Mouse (Mus musculus) ovary, postnatal 10 days (tissue): ENCODE results near the gene Morn3.

Experiments used
- DNase-seq: peaks from one replicate; pipeline ENCODE4 v3.0.0; 2022; ENCODE audit warnings: low spot score

The Morn3 gene

DNA sequence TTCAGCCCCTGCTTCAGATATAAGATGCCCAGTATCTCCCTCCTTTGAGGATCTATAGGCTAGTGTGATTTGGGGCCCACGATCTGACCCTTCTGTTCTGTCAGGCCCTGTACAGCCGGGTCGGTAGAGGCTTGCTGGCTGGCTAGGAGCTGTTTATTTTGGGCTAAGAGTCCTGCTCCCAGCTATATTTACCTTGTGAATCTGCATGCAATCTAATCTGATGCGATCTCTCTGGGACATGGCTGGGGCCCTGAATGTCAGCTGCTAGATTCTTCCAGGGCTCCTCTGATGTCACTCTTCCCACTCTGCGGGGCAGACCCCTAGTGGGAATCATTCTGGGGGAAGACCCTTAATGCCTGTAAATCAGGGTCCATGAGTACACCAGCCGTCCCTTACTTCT lies 22.5 kb downstream of the Morn3 start:
- DNase-seq, result no peak

DNA sequence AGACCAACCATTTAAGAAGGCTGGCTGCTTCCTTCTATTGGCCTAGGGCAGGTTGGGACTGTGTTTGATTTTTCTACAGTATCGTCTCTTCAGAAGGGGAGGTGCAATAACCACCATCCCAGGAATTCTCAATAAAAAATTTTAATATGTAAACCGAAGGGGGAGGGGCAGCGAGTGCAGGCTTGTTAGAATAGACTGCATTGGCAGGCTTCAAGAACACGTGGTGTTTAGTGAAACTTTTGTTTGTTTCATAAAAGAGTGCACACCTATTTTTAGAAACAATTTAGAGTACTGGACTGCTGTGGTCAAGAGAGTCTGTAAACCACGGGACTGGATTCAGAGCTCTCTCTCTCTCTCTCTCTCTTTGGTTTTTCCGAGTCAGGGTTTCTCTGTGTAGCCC lies 23.8 kb downstream of the Morn3 start:
- no peak for DNase-seq

DNA sequence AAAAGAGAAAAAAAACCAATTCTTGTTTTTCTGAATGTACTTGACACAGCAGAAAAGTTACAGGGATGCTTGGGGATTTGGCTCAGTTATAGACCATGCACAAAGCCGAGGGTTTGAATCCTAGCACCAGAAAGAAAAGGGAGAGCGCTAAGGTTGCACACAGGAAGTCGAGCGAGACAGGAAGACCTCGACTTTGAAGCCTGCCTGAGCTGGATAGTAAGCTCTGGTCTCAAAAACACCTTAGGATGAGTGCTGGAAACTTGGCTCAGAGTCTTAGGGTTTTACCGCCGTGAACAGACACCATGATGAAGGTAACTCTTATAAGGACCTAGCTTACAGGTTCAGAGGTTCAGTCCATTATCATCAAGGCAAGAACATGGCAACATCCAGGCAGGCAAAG lies 25.4 kb downstream of the Morn3 start:
- DNase-seq, result no peak

DNA sequence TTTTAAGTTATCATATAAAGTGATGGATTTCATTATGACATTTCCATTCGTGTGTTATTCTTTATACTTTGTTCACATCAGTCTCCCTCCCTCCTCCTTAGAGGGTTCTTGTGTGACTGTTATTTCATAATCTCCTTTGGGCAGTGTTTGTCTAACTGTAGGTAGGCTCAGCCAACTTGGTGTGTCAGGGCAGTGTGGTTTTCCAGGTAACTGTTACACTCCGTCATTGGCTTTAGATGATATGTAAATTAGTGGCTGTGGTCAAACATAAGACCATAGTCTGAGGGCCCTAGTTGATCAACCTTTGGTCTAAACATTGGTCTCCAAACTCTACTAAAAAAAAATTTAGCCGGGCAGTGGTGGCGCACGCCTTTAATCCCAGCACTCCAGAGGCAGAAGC lies 26.4 kb downstream of the Morn3 start:
- DNase-seq, result no peak

DNA sequence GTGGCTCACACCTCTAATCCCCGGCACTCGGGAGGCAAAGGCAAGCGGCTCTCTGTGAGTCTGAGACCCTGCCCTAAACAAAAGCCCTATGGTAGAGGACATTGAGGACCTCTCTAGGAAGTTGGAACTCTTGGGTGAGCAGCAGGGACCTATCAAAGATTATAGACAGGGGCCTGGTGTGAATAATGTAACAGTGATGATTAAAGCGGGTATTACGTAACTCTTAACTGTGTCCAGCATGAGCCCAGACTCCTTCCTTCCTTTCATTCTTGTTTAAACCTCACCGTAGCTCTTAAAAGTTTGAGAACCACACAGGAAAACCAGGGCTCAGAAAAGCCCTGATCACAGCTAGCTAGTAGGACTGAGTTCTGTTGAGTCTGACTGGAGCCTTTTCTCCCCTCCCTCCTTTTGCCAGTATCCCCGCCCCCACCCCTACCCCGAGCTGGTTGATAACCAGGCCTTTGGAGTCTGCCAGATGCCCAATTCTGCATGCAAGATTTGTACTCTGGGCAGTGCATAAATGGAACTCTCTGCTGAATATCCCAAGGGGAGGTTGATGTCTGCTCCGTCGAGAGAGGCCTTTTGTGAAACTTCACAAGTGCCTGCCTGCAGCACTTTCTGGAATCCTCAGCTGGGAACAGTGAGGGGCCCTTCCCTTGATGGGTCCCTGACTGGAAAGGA lies 27.3 kb downstream of the Morn3 start:
- no peak for DNase-seq

DNA sequence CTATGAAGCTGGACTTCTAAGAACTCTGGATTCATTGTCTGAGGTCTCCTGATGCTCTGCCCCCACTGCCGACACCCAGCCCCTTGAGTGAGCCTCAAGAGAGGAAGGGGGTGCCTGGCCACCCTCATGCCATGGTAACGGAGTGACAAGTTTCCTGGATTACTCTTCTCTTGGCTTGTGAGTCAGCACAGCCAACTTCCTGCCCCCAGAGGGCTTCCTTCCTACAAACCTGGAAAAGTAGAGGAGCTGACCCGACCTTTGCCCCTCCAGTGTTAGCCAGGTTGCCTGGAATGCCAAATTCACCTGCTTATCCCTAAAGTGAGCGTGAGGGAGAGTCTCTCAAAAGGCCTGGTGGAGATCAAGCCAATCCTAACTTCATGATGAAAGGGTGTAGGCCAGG lies 29.3 kb downstream of the Morn3 start:
- DNase-seq, result no peak

DNA sequence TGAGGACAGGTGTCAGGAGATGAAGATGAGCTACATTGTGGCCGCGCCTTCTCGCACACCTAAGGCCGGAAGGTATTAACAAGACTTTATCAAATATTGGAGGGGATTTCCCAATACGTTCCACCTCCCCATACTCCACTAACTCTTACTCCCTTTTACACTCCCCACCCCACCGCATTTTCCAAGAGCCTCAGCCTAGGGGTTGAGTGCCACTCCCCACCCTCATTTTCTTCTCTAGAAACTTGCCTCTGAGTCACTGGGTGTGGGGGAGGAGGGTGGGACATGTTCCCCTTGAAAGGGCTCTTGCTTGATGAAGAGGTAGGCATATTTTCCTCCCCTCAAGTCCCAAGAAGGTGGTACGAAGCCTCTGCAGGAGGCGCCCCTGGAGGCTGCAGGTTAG lies 30.9 kb downstream of the Morn3 start:
- no peak for DNase-seq

DNA sequence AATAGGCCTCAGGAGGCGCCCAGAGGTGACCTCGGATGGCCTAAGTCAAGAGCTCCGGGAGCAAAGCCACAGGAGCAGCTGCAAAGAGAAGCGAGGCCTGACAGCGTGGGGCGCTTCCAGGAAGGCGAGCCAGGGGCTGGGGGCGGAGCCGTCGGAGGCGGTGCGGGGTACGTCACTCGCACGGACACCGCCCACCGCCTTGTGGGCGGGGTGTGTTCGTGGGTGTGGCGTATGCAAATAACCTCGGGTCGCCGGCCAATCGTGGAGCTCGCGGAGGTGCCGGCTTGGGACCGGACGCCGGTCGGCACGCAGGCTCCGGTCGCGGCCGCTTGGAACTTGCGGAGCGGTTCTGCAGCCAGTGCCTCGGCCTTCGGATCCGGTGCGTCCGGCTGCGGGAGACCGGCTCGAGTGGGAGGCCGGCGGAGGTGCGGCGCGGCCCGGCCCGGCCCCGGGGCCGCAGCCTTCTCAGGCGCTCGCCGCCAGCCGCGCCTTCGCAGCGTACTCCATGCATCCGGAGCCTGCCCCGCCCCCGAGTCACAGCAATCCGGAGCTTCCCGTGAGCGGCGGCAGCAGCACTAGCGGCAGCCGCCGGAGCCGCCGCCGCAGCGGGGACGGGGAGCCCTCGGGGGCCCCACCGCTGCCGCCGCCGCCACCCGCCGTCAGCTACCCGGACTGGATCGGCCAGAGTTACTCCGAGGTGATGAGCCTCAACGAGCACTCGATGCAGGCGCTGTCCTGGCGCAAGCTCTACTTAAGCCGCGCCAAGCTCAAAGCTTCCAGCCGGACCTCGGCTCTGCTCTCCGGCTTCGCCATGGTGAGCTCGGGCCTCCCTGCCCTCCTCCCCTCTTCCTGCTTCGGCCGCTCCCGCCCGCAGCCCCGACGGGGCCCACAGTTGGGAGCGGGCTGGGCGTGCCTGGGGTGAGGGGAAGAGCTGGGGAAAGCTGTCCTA lies 31.8 kb downstream of the Morn3 start, which contains the start of gene Orai1:
Gene Orai1, plus strand, starts transcription at position 322 of the 949 bp plus-strand sequence.
- DNase-seq, result peak; percentile 84

DNA sequence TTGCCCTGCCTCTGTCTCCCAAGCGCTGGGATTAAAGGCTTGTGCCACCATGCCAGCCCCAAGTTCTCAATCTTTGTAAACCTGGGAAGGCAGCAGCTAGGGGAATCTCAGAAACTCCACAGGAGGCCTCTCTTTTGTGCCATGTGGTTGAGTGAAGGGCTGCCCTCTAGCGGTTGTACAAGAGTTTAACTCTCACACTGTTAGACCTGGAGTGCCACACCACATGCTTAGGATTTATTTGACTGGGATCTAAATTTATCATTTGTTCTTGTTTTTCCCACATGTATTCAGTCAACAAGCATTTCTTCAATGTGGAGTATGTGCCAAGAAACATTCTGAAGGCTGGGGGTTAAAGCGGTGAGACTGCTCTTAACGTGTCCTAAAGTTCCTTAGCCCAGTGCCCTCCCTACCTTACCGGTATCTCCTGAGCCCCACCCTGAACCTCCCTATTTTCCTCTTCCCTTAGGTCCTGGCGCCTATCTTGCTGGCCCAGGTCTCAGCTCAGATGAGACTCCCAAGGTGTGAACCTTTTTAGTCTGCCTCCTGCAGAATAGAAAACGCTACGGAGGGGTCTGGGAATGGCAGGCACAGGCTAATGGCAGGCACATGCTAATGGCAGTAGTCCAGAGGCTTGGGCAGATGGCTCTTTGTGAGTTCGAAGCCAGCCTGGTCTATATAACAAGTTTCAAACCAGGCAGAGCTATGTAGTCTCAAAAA lies 33.1 kb downstream of the Morn3 start:
- peak; percentile 27 for DNase-seq

DNA sequence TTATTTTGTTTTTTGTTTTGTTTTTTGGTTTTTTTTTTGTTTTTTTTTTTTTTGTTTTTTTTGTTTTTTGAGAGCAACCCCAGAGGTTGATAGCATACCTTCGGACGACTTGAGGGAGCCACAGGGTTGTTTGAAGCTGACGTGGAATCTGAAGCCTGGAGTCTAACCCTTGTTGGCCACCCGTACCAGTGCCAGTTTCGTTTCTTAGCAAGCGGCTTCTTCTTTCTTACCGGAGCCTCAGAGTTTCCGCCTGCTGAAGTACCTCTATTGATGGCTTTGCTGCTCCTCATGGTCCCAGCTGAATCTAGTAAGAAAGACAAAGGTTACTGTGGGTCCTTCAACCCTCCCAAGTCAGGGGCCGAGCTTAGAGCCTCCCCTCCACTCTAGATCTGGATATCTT lies 35.1 kb downstream of the Morn3 start:
- DNase-seq, result no peak

DNA sequence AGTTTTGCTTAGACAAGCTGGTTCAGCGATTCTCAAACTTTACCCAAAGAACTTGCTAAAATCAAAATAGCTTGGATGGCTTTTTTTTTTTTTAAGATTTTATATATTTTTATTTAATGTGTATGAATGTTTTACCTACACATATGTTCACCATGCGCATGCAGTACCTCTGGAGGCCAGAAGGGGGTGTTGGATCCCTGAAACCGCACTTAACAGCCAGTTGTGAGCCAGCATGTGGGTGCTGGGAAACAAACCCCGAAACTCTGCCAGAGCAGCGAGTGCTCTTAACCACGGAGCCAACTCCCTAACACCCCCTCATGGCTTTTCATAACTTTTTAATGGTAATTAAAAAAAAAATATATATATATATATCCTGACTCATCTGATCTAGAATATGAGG lies 36.0 kb downstream of the Morn3 start:
- DNase-seq, result no peak

DNA sequence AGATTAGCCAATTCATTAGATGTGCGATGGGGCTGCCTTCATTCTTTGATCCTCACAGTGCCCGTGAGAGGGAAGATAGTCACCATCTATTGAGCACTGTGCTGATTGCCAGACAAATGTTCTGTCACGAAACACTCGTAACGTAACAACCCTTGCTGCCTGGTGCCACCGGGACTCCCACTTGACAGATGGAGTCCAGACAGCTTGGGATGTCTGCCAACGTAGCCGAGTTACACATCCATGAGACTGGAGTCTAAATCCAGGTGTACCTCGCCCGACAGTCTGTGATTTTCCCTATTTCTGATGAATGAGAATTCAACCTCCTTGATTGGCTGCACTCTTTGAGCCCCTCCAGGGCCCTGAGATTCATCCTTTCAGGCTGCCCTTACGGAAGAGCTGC lies 36.9 kb downstream of the Morn3 start:
- no peak for DNase-seq

DNA sequence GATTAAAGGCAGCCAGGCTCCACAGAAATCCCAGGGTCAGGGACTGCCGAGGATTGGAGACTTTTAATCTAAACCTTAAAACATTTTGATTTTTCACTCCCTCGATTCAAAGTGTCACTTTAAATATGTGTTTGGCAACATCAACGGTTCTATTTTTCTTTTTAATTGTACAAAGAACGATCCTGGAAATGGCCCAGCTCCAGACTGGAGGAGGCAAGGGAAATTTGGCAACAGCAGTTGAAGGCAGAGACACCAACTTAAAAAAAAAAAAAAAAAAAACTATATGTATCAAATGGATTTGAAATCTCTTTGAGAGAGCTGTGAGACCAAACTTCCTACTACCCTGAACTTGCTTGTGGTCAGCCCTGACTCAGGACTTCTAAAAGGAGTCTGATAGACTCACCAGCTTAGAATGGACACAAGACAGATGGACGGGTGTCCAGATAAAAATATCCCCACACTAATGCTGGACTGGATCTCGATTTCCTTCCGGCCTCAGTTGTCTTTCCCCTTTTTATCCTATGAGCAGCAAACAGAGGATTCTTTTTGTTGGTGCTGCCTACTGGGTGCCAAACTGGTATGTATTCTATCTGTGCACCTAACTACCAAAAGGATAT lies 37.8 kb downstream of the Morn3 start:
- no peak for DNase-seq

DNA sequence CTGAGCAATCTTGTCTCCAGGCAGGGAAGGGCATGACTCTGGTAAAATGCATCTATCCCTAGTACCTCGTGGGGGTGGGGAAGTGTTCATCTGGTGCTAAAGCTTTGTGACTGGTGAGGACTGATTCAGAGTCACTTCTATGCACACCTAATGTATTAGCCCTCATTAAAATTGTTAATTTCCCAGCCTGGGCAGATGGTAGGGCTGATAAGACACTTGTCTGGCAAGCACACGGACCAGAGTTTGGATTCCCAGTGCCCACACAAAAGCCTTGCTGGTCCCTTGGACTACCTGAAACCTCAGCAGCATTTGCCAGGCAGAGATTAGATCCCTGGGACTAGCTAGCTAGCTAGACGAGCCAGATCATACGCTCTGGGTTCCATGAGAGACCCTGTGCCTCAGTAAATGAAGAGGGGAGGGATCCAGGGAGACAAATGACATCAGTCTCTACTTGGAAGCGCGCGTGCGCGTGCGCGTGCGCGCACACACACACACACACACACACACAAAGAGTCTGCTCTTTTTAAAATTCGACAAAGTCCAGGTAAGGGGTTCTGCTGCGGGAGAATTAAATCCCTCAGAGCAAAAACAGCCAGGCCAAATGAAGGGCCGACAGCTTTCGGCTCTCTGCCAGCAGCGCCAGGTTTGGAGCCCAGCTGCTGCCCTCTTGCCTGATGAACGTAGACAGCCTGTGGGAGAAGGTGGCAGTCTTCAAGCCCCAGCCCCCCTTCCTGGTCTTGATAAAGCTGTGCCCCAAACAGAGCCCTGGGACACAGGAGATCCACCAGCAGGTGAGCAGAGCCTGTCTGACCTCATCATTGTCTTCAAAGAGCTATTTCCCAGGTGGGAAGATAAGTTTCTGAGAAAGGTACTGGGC lies 40.9 kb downstream of the Morn3 start:
- DNase-seq, result no peak

DNA sequence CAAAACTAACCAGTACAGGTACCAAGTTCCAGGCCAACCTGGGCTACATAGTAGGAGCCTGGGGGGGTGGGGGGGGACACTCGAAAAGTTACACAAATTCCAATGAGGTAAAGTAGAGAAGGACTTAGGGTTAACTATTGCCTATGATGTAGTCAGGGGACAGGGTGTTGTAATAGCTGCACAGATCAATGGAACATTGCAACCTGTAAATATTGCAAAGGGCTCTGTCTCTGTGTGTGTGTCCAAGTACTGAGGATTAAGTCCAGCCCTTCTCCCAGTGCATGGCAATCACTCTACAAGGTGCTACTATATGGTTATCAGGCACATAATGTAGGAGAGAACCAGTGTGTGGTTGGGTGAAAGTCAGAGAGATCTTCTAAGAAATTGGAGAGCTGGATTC lies 45.9 kb downstream of the Morn3 start:
- DNase-seq, result no peak

DNA sequence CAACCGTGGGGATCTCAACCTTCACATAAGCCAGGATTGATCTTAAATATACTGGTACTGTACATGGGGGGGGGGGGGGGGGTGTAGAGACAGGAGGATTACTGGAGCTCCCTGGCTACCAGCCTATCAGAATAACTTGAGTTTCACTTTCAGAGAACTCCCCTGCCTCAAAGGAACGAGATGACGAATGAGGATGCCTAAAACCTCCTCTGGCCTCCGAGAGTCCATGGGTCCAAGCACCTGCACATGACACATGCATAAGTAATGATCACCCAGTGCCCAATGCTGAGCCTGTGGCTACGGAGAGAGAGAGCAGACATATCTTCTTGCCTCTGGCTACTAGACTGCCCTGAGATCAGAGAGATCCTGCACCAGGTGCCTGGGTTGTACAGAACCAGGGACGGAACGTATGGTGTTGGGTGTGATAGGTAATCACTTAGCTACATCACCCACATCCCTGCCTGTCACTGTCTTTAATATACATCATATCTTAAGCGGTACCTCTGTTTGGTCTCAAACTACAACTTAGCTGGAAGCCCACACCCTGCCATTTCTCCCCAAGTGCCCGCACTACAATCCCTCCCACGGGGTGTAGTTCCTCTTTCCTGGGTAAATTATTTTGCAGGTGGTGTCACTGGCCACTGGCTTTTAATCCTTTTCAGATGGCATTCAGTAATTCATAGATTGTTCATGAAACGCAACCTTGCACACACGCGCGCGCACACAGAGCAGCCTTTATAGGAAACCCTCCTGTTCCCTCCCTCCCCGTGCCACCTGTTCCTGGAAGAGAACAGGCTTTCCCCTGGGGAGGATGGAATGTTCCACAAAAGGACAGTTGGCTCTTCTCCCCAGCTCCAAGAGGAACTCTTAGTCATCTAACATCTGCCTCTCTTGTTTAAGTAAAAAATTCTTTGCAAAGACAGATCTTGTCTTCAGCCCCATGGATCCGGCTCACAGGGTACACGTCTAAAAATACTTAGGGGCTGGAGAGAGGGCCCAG lies 49.3 kb downstream of the Morn3 start:
- DNase-seq, result no peak

DNA sequence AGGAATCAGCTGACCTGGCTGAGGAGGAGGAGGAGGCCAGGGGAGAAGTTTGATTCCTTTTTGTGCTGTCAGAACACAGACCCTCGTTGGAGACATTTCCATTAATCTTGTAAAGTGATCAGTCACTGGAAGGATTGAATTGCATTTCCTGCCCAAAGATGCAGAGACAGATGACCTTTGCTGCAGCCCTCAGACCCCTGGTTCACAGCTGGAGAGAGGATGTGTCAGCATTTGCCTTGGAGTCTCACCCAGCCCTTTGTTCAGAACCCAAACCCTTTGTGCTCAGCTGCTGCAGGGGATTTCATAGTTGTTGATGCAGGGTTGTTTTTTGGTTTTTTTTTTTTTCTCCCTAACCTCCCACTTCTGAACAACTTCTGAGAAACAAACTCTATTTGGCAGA lies 51.9 kb downstream of the Morn3 start:
- DNase-seq, result no peak

DNA sequence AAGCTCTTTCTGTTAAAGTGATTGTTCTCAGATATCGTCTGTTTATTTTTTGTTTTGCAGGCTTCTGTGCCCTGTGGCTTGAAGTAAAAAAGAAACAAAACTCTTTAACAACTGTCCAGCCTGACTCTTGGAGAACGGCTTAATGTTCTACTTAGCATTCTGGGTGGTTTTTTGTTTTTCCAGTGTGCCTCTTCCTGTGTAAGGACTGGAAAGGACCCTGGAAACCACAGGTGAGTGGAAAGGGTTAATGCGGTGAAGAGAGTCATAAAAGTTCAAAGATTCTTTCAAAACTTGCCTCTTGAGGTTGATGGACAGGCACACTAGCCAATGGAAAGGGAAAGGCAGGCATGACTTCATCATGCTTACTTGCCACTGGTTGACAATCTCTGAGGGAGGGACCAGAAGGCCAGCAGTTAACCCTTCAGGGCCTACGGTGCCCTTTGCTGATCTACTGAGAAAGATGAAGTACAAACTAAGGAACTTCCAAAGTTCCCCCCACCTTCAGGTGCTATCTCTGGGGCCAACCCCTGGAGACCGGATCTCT lies 52.4 kb downstream of the Morn3 start:
- DNase-seq, result peak; percentile 79

DNA sequence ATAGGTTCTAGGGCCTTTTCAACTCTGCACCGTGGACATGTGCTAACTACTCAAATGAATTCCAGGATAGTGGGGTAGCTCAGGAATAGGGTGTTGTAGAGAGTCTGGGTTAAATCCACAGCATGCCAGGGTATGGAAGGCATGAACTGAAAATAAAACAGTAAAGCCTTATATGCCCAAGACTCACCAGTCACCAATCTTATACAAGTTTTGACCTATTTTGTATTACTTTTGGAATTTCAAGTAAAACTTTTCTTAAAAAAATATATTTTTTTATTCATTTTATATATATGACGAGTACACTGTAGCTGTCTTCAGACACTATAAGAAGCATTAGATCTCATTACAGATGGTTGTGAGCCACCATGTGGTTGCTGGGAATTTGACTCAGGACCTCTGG lies 53.0 kb downstream of the Morn3 start:
- DNase-seq, result no peak
